Mouse (Mus musculus): Measurements from ENCODE around the gene Lrrc8c. TPM values are rescaled to one million over a fixed set of nuclear protein-coding genes. Genes with fewer than 3 reads are reported as not detected.

Gene Lrrc8c
- polyA plus RNA-seq, 1 experiment = 7.9 TPM

- Histone ChIP-seq H3K4me3 (replicated peaks; ENCODE audit: insufficient read depth, low read depth, low read length) (no peak overlapping the region), H3K4me1 (ENCODE audit: control insufficient read depth, insufficient read depth, low read length) (no peaks in the 10 kb centered on the region), H3K27ac (ENCODE audit: insufficient read depth, low read length) (no peak overlapping the region), H3K27me3 (ENCODE audit: control insufficient read depth, insufficient read depth, low read length) (no peaks in the 10 kb centered on the region)
- 74% methylated on average over 6 of the region's 6 CpGs for WGBS
- TF ChIP-seq POLR2A (IDR thresholded peaks at IDR 0.05; ENCODE audit: borderline replicate concordance, insufficient read depth, low read length) = no peak
- no peak for TF ChIP-seq CTCF (IDR thresholded peaks at IDR 0.05; ENCODE audit: borderline replicate concordance, insufficient read depth, low read depth, low read length)
- no peak for DNase-seq
Measured at GRCm38 (mm10) chr5:105620505-105621116, 101.4 kb downstream of the Lrrc8c start.

DNA sequence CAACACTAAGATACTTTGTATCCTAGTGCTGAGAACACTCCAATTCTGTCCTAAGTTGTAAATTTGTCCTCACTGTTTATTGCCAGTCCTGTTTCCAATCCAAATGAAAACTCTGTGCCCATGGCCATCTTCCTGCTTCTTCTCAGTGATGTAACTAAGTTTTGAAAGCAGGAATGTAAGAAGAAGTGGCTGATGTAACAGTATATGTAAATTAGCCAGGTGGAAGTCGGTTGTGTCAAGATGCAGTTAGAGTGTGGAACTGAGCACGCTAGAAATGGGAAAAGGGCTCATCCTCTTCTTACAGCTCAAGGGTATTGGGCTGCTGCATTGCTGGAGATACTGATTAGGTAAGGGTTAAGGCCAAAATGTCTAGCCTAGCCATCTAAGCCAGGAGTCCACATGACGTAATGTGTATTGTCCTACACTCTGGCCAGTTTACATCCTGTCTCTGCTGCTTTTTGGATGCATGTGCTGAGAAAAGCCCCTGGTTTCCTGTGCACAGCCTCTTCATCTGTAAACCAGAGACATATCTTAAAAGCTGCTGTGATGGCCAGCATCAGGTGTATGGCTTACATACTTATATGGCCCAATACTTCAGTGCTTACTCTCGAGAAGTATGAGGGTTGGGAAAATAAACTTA lies 104.0 kb downstream of the Lrrc8c start:
- Histone ChIP-seq H3K27me3 (ENCODE audit: control insufficient read depth, insufficient read depth, low read length) (no peaks in the 10 kb centered on the region), H3K27ac (ENCODE audit: insufficient read depth, low read length) (no peak overlapping the region), H3K4me3 (replicated peaks; ENCODE audit: insufficient read depth, low read depth, low read length) (no peak overlapping the region), H3K4me1 (ENCODE audit: control insufficient read depth, insufficient read depth, low read length) (no peaks in the 10 kb centered on the region)
- TF ChIP-seq CTCF (IDR thresholded peaks at IDR 0.05; ENCODE audit: borderline replicate concordance, insufficient read depth, low read depth, low read length) = no peak
- no peak for TF ChIP-seq POLR2A (IDR thresholded peaks at IDR 0.05; ENCODE audit: borderline replicate concordance, insufficient read depth, low read length)
- no peak for DNase-seq
- 81% methylated on average over 4 of the region's 4 CpGs for WGBS

DNA sequence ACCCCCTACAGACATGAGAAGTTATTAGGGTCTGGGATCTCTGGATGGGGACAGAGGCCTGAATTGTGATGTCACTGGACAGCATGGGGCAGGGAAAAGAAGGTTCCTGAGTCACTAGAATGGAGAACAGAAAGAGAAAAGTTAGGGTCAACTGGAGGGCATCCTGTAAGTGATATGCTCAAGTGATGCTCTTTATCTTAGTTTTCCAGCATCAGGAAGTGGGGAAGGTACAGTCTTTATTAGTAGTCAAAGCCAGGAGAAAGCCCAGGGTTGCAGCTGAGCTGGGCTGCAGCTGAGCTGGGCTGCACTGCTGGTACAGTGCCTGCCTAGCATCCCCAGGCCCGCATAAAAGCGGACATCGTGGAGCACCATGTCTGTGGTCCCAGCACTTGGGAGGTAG lies 105.1 kb downstream of the Lrrc8c start:
- DNase-seq = no peak
- Histone ChIP-seq H3K27ac (ENCODE audit: insufficient read depth, low read length) (no peak overlapping the region), H3K4me1 (ENCODE audit: control insufficient read depth, insufficient read depth, low read length) (no peaks in the 10 kb centered on the region), H3K27me3 (ENCODE audit: control insufficient read depth, insufficient read depth, low read length) (no peaks in the 10 kb centered on the region), H3K4me3 (replicated peaks; ENCODE audit: insufficient read depth, low read depth, low read length) (no peak overlapping the region)
- 91% methylated on average over 3 of the region's 3 CpGs for WGBS
- TF ChIP-seq CTCF (IDR thresholded peaks at IDR 0.05; ENCODE audit: borderline replicate concordance, insufficient read depth, low read depth, low read length) (no peak), POLR2A (IDR thresholded peaks at IDR 0.05; ENCODE audit: borderline replicate concordance, insufficient read depth, low read length) (no peak)

GRCm38 (mm10) chr5:105625504-105626150 lies 106.4 kb downstream of the Lrrc8c start:
- Histone ChIP-seq H3K27ac (ENCODE audit: insufficient read depth, low read length) (no peak overlapping the region), H3K4me1 (ENCODE audit: control insufficient read depth, insufficient read depth, low read length) (no peaks in the 10 kb centered on the region), H3K27me3 (ENCODE audit: control insufficient read depth, insufficient read depth, low read length) (no peaks in the 10 kb centered on the region), H3K4me3 (replicated peaks; ENCODE audit: insufficient read depth, low read depth, low read length) (no peak overlapping the region)
- DNase-seq = no peak
- WGBS = 75% methylated on average over 8 of the region's 8 CpGs
- TF ChIP-seq CTCF (IDR thresholded peaks at IDR 0.05; ENCODE audit: borderline replicate concordance, insufficient read depth, low read depth, low read length) (no peak), POLR2A (IDR thresholded peaks at IDR 0.05; ENCODE audit: borderline replicate concordance, insufficient read depth, low read length) (no peak)

DNA sequence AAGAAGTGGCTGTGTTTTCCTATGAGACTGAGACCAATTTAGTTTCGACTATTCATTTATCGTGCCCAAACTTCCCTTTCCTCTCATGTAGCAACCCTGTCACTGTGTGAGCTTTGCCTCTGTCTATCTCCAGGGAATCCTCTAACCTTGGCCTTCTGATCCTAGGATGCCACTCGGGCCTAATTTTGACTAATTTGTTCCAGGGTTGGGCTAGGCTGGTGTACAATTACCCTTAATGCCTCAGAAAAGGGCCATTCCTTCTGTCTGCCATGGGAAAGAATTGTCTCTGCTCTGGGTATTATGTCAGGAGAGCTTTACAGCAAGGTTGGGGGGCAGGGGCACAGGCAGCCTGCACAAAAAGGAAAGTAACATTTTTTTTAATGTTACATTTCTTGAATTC lies 107.2 kb downstream of the Lrrc8c start:
- WGBS = 53% methylated on average over 3 of the region's 3 CpGs
- Histone ChIP-seq H3K27ac (ENCODE audit: insufficient read depth, low read length) (no peak overlapping the region), H3K4me3 (replicated peaks; ENCODE audit: insufficient read depth, low read depth, low read length) (no peak overlapping the region), H3K27me3 (ENCODE audit: control insufficient read depth, insufficient read depth, low read length) (no peaks in the 10 kb centered on the region), H3K4me1 (ENCODE audit: control insufficient read depth, insufficient read depth, low read length) (no peaks in the 10 kb centered on the region)
- TF ChIP-seq CTCF (IDR thresholded peaks at IDR 0.05; ENCODE audit: borderline replicate concordance, insufficient read depth, low read depth, low read length) (no peak), POLR2A (IDR thresholded peaks at IDR 0.05; ENCODE audit: borderline replicate concordance, insufficient read depth, low read length) (no peak)
- no peak for DNase-seq

DNA sequence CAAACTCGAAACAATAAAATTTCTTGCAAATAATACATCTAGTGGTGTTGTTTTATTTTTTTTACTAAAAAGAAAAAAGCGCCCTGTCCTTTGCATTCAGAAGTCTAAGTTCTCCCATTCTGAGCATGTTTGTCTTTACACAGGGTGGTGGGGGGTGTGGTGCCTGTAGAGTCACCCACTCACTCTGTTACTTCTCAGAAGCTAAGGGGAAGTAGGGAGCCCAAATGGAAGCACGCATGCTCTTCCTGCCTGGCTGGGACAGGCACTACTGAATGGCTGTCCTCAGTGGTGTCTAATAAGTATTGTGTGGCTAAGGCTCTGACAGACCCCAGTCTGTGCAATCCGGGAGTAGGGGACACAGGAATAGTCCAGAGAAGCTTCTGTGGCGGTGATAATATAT lies 107.9 kb downstream of the Lrrc8c start:
- Histone ChIP-seq H3K4me3 (replicated peaks; ENCODE audit: insufficient read depth, low read depth, low read length) (no peak overlapping the region), H3K27ac (ENCODE audit: insufficient read depth, low read length) (no peak overlapping the region), H3K27me3 (ENCODE audit: control insufficient read depth, insufficient read depth, low read length) (no peaks in the 10 kb centered on the region), H3K4me1 (ENCODE audit: control insufficient read depth, insufficient read depth, low read length) (no peaks in the 10 kb centered on the region)
- WGBS = 90% methylated on average over 5 of the region's 5 CpGs
- no peak for TF ChIP-seq CTCF (IDR thresholded peaks at IDR 0.05; ENCODE audit: borderline replicate concordance, insufficient read depth, low read depth, low read length)
- TF ChIP-seq POLR2A (IDR thresholded peaks at IDR 0.05; ENCODE audit: borderline replicate concordance, insufficient read depth, low read length) = no peak
- no peak for DNase-seq

DNA sequence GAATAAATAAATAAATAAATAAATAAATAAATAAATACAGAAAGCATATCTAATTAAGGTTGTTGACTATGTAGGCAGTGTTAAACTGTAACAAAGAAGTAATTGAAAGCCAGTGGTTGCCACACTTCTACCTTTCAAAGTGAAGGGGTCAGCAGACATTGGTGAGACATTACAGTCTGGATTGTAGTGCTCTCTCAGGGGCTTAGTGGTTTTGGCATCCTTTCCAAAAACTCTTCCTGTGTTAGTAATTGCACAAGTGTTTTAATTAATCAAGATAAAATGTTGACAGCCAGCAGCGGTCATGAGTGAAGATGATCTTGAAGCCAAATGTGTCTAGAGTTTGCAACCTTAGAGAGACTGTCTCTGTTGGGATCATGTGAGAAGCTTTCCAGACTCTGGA lies 110.8 kb downstream of the Lrrc8c start:
- no peak overlapping the region for H3K27ac ChIP-seq (ENCODE audit: insufficient read depth, low read length)
- 76% methylated on average over 1 of the region's 1 CpGs for WGBS
- no peak for DNase-seq
- H3K4me3 ChIP-seq (replicated peaks; ENCODE audit: insufficient read depth, low read depth, low read length) = no peak overlapping the region
- no peaks in the 10 kb centered on the region for H3K27me3 ChIP-seq (ENCODE audit: control insufficient read depth, insufficient read depth, low read length)
- no peaks in the 10 kb centered on the region for H3K4me1 ChIP-seq (ENCODE audit: control insufficient read depth, insufficient read depth, low read length)
- TF ChIP-seq POLR2A (IDR thresholded peaks at IDR 0.05; ENCODE audit: borderline replicate concordance, insufficient read depth, low read length) (no peak), CTCF (IDR thresholded peaks at IDR 0.05; ENCODE audit: borderline replicate concordance, insufficient read depth, low read depth, low read length) (no peak)

DNA sequence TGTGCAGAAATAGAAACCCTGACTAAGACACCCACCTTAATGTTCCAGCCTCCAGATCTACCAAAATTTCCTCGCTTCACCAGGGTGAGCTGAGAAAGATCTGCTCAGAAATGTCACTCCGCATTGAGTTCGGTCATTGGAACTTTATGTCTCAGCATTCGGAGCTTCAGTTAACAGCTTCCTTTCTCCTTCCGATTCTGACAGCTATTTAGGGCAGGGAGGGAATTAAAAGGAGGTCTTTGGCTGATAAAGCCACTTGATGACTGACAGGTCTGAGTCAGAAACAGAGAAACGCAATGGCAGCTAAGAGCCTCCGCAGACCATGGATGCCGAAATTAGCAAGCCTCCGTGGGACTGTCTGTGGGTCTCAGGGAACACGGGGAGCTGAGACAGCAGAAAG lies 112.9 kb downstream of the Lrrc8c start:
- 90% methylated on average over 10 of the region's 10 CpGs for WGBS
- no peaks in the 10 kb centered on the region for H3K27me3 ChIP-seq (ENCODE audit: control insufficient read depth, insufficient read depth, low read length)
- no peak overlapping the region for H3K27ac ChIP-seq (ENCODE audit: insufficient read depth, low read length)
- no peak for DNase-seq
- no peak overlapping the region for H3K4me3 ChIP-seq (replicated peaks; ENCODE audit: insufficient read depth, low read depth, low read length)
- H3K4me1 ChIP-seq (ENCODE audit: control insufficient read depth, insufficient read depth, low read length) = no peaks in the 10 kb centered on the region
- TF ChIP-seq CTCF (IDR thresholded peaks at IDR 0.05; ENCODE audit: borderline replicate concordance, insufficient read depth, low read depth, low read length) (no peak), POLR2A (IDR thresholded peaks at IDR 0.05; ENCODE audit: borderline replicate concordance, insufficient read depth, low read length) (no peak)
